Mouse (Mus musculus) MEL (cell line): ENCODE results near the gene Rab20. TPM values are rescaled to one million over a fixed set of nuclear protein-coding genes. Genes with fewer than 3 reads are reported as not detected.
A peak's percentile ranks its signal among the peaks of the same experiment; 100 is the strongest.
"Not testable (repeated sequence)": the region's sequence is repeated elsewhere in the genome, so short reads cannot be mapped to it uniquely, and the experiment has no call there.

Experiments
- DNase-seq: peaks from one replicate; pipeline ENCODE4 v3.0.0; 2011; ENCODE audit warnings: low read depth, low spot score
- H3K27ac ChIP-seq: 2 replicates; pipeline ENCODE4 v1.5.1; 2012; ENCODE audit warnings: low read depth, mild to moderate bottlenecking, control low read depth, low read length, moderate library complexity; ENCODE audit not compliant: control insufficient read depth
- H3K27me3 ChIP-seq, 2 experiments: fragments of 150-350 bp in 1 of 2; sonication (generic) in 1 of 2; 2 replicates each; pipeline ENCODE4 v1.6.1; 2012; ENCODE audit warnings: low read length in 2 of 2, mild to moderate bottlenecking in 2 of 2, improper control_type of control experiment in 1 of 2, moderate library complexity in 1 of 2; ENCODE audit not compliant: insufficient read depth in 2 of 2, control insufficient read depth in 1 of 2
- H3K36me3 ChIP-seq, 2 experiments: 2 replicates each; pipeline ENCODE4 v1.6.1; 2012 to 2014; ENCODE audit warnings: low read length in 2 of 2, improper control_type of control experiment in 1 of 2, inconsistent platforms in 1 of 2, mild to moderate bottlenecking in 1 of 2; ENCODE audit not compliant: insufficient read depth in 2 of 2, control insufficient read depth in 1 of 2
- H3K4me1 ChIP-seq, 2 experiments: fragments of 150-350 bp in 1 of 2; sonication (generic) in 1 of 2; 2 replicates each; pipeline ENCODE4 v1.6.1; 2012; ENCODE audit warnings: low read length in 2 of 2, improper control_type of control experiment in 1 of 2, mild to moderate bottlenecking in 1 of 2; ENCODE audit not compliant: insufficient read depth in 2 of 2, control insufficient read depth in 1 of 2
- H3K4me3 ChIP-seq, 2 experiments: fragments of 150-350 bp in 1 of 2; sonication (generic) in 1 of 2; 2 replicates each; pipeline ENCODE4 v1.5.1; 2012; ENCODE audit warnings: low read depth in 2 of 2, low read length in 2 of 2, mild to moderate bottlenecking in 2 of 2, moderate library complexity in 2 of 2, control low read depth in 1 of 2, improper control_type of control experiment in 1 of 2; ENCODE audit not compliant: control insufficient read depth in 1 of 2, insufficient read depth in 1 of 2
- H3K79me2 ChIP-seq: 2 replicates; pipeline ENCODE4 v1.6.1; 2012; ENCODE audit warnings: mild to moderate bottlenecking, low read length, moderate library complexity; ENCODE audit not compliant: control insufficient read depth, poor library complexity, insufficient read depth
- H3K9ac ChIP-seq: 2 replicates; pipeline ENCODE4 v1.6.1; 2012; ENCODE audit warnings: low read depth, mild to moderate bottlenecking, control low read depth, low read length, moderate library complexity; ENCODE audit not compliant: control insufficient read depth, poor library complexity, severe bottlenecking
- H3K9me3 ChIP-seq: fragments of 150-350 bp; sonication (generic); replicated peaks from 2 replicates; pipeline ENCODE4 v1.6.1; 2012; ENCODE audit warnings: mild to moderate bottlenecking, low read length, improper control_type of control experiment, moderate library complexity; ENCODE audit not compliant: insufficient read depth
- CHD2 ChIP-seq: IDR thresholded peaks from 2 replicates; pipeline ENCODE4 v1.6.1; 2011; ENCODE audit warnings: low read length, improper control_type of control experiment
- ELF1 ChIP-seq: IDR thresholded peaks from 2 replicates; pipeline ENCODE4 v1.6.1; 2014; ENCODE audit warnings: low read depth, mild to moderate bottlenecking, inconsistent platforms, low read length, improper control_type of control experiment, moderate library complexity
- GABPA ChIP-seq: IDR thresholded peaks from 2 replicates; pipeline ENCODE4 v1.6.1; 2012; ENCODE audit warnings: low read depth, mild to moderate bottlenecking, inconsistent platforms, low read length, improper control_type of control experiment, moderate library complexity
- JUND ChIP-seq: IDR thresholded peaks from 2 replicates; pipeline ENCODE4 v1.6.1; 2011; ENCODE audit warnings: low read depth, mild to moderate bottlenecking, improper control_type of control experiment, low read length
- KAT2A ChIP-seq: conservative IDR thresholded peaks from 2 replicates; pipeline ENCODE4 v1.6.1; 2012; ENCODE audit warnings: low read depth, low read length, improper control_type of control experiment, inconsistent platforms
- MXI1 ChIP-seq: IDR thresholded peaks from 2 replicates; pipeline ENCODE4 v1.6.1; 2011; ENCODE audit warnings: mild to moderate bottlenecking, low read depth, low read length, improper control_type of control experiment
- NELFE ChIP-seq: IDR thresholded peaks from 2 replicates; pipeline ENCODE4 v1.6.1; 2011; ENCODE audit warnings: low read depth, low read length, improper control_type of control experiment
- NRF1 ChIP-seq: IDR thresholded peaks from 2 replicates; pipeline ENCODE4 v1.6.1; 2014; ENCODE audit warnings: low read depth, mild to moderate bottlenecking, inconsistent platforms, low read length, improper control_type of control experiment, moderate library complexity; ENCODE audit not compliant: poor library complexity, insufficient read depth, severe bottlenecking
- POLR2AphosphoS2 ChIP-seq: IDR thresholded peaks from 2 replicates; pipeline ENCODE4 v1.6.1; 2011; ENCODE audit warnings: low read length, improper control_type of control experiment
- RAD21 ChIP-seq: IDR thresholded peaks from 2 replicates; pipeline ENCODE4 v1.6.1; 2011; ENCODE audit warnings: mild to moderate bottlenecking, low read depth, low read length, improper control_type of control experiment
- TBP ChIP-seq: IDR thresholded peaks from 2 replicates; pipeline ENCODE4 v1.8.0; 2011; ENCODE audit warnings: low read depth, low read length, improper control_type of control experiment
- UBTF ChIP-seq: IDR thresholded peaks from 2 replicates; pipeline ENCODE4 v1.6.1; 2012; ENCODE audit warnings: low read depth, mild to moderate bottlenecking, inconsistent platforms, low read length, improper control_type of control experiment, moderate library complexity, borderline replicate concordance; ENCODE audit not compliant: insufficient read depth
- USF1 ChIP-seq: IDR thresholded peaks from 2 replicates; pipeline ENCODE4 v1.6.1; 2014; ENCODE audit warnings: low read depth, mild to moderate bottlenecking, inconsistent platforms, low read length, improper control_type of control experiment, moderate library complexity
- USF2 ChIP-seq, 2 experiments: IDR thresholded peaks; 2 replicates each; pipeline ENCODE4 v1.6.1; 2011 to 2012; ENCODE audit warnings: improper control_type of control experiment in 2 of 2, low read length in 2 of 2, borderline replicate concordance in 1 of 2, inconsistent platforms in 1 of 2, low read depth in 1 of 2, mild to moderate bottlenecking in 1 of 2; ENCODE audit not compliant: insufficient read depth in 1 of 2
- ZKSCAN1 ChIP-seq: IDR thresholded peaks from 2 replicates; pipeline ENCODE4 v1.6.1; 2012; ENCODE audit warnings: low read depth, mild to moderate bottlenecking, inconsistent platforms, low read length, improper control_type of control experiment, moderate library complexity
- ZNF384 ChIP-seq: IDR thresholded peaks from 2 replicates; pipeline ENCODE4 v1.6.1; 2012; ENCODE audit warnings: low read depth, mild to moderate bottlenecking, inconsistent platforms, low read length, improper control_type of control experiment
- polyA plus RNA-seq, 2 experiments: library from polyadenylated mRNA; stranded (reverse) in 1 of 2; unstranded in 1 of 2; fragments of >175 nt in 1 of 2; fragments of >200 nt in 1 of 2; gene quantifications; 2 replicates each; pipeline versions ENCODE4 v1.2.1 to v1.2.4; 2012; ENCODE audit warnings: low replicate concordance in 2 of 2, low read depth in 1 of 2; ENCODE audit not compliant: insufficient read length in 2 of 2, insufficient read depth in 1 of 2, missing spikeins in 1 of 2
- total RNA-seq: library from RNA; depleted of rRNA; stranded (reverse); fragments of 300-350 nt; gene quantifications from 2 replicates; pipeline ENCODE4 v1.2.3, GENCODE M21; 2012

Gene Rab20
- total and polyA plus RNA-seq, 3 experiments, result 9.5 to 10.4 TPM; not detected in 1

DNA sequence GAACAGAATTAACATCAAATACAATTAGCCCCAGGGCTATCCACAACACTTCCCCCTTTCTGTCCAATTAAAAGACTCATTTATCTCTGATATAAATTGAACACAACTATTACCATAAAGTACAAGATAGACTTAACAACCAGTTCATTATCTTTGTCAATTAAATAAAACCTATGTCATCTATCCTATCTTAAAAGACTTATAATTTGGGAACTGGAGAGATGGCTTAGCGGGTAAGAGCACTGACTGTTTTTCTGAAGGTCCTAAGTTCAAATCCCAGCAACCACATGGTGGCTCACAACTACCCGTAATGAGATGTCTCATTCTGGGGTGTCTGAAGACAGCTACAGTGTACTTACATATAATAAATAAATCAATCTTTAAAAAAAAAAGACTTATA is 13.8 kb upstream of the Rab20 start:
- not testable (repeated sequence) for DNase-seq, H3K27ac ChIP-seq, H3K36me3 ChIP-seq, H3K9ac ChIP-seq, H3K27me3 ChIP-seq, H3K4me1 ChIP-seq
- TF ChIP-seq TBP, result peak; percentile 91
- TF ChIP-seq, all 39 proteins: peak for 1; not testable (repeated sequence) for 38
- H3K79me2 ChIP-seq, H3K4me3 ChIP-seq, H3K9me3 ChIP-seq: not testable (repeated sequence)

DNA sequence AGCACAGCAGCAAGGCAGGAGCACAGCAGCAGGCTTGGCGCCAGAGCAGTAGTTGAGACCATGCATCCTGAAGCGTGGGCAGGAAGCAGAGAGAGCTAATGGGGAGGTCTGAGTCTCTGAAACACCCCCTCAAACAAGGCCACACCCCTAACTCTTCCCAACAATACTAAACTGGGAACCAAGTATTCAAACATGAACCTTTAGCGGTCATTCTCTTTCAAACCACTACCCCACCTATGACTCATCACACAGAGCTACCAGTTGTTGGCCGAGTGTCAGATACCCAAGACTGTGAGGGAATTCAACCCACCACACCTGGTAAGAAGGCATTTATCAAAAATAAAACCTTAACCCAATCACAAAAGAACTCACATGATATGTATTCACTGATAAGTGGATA is 8.7 kb upstream of the Rab20 start:
- H3K27ac ChIP-seq, result no peak overlapping the region
- TF ChIP-seq NRF1 (no peak), JUND (no peak), GABPA (no peak), NELFE (no peak), RAD21 (no peak), ZNF384 (no peak), USF1 (no peak), ZKSCAN1 (no peak), UBTF (no peak), USF2 (IDR thresholded peaks at IDR 0.05; ENCODE audit: borderline replicate concordance in 1 of 2, insufficient read depth in 1 of 2, low read depth in 1 of 2, low read length in 2 of 2) (no peak), MXI1 (no peak), KAT2A (no peak), POLR2AphosphoS2 (no peak), CHD2 (no peak), TBP (no peak), ELF1 (no peak)
- H3K4me3 ChIP-seq, result no peak overlapping the region
- H3K79me2 ChIP-seq, result no peaks in the 10 kb centered on the region
- H3K36me3 ChIP-seq, result peaks cover 0 to 5% of the 10 kb centered on the region in 2 experiments; a peak in 2 of 4 replicates
- H3K9me3 ChIP-seq, result no peaks in the 10 kb centered on the region
- no peak overlapping the region for H3K9ac ChIP-seq
- H3K27me3 ChIP-seq, result no peaks in the 10 kb centered on the region; a peak in 1 of 4 replicates
- DNase-seq, result peak; percentile 30
- peaks cover 0 to 12% of the 10 kb centered on the region in 2 experiments; a peak in 2 of 4 replicates for H3K4me1 ChIP-seq
